Mouse (Mus musculus) forebrain, embryonic 13.5 days (tissue): ENCODE results near the gene Ciao1. TPM values are rescaled to one million over a fixed set of nuclear protein-coding genes. Genes with fewer than 3 reads are reported as not detected.

ENCODE experiments used
- ATAC-seq: fragments of 200-750 bp; cut with Nextera tagmentation; 2 replicates; pipeline ENCODE4 v1.8.0; 2017
- H3K27ac ChIP-seq: fragments of 300-500 bp; sonication (generic); 2 replicates; pipeline ENCODE4 v1.5.1; 2015; ENCODE audit warnings: inconsistent platforms, mild to moderate bottlenecking, moderate library complexity
- H3K27me3 ChIP-seq: fragments of 300-500 bp; sonication (generic); 2 replicates; pipeline ENCODE4 v1.6.1; 2015; ENCODE audit warnings: mild to moderate bottlenecking, inconsistent platforms
- H3K36me3 ChIP-seq: fragments of 300-500 bp; sonication (generic); 2 replicates; pipeline ENCODE4 v1.6.1; 2015; ENCODE audit warnings: mild to moderate bottlenecking, inconsistent platforms; ENCODE audit not compliant: poor library complexity, severe bottlenecking
- H3K4me1 ChIP-seq: fragments of 300-500 bp; sonication (generic); 2 replicates; pipeline ENCODE4 v1.6.1; 2015; ENCODE audit warnings: inconsistent platforms
- H3K4me2 ChIP-seq: fragments of 300-500 bp; sonication (generic); 2 replicates; pipeline ENCODE4 v1.6.1; 2015; ENCODE audit warnings: inconsistent platforms, mild to moderate bottlenecking, moderate library complexity
- H3K4me3 ChIP-seq: fragments of 300-500 bp; sonication (generic); 2 replicates; pipeline ENCODE4 v1.5.1; 2015; ENCODE audit warnings: mild to moderate bottlenecking, inconsistent platforms
- H3K9ac ChIP-seq: fragments of 300-500 bp; sonication (generic); 2 replicates; pipeline ENCODE4 v1.6.1; 2015; ENCODE audit warnings: mild to moderate bottlenecking, inconsistent platforms
- H3K9me3 ChIP-seq: fragments of 300-500 bp; sonication (generic); replicated peaks from 2 replicates; pipeline ENCODE4 v1.6.1; 2016; ENCODE audit warnings: inconsistent platforms
- WGBS: fragments of 180-500 bp; shearing (Covaris S2); methylation state at CpG from one replicate; pipeline ENCODE4 v1.1.7; 2015; 5-methylcytosine and 5-hydroxymethylcytosine counted together
- polyA plus RNA-seq: library from polyadenylated mRNA; unstranded; fragments of >200 nt; fragmentation: Nextera tagmentation; extraction: Ambion mirVana; gene quantifications from 2 replicates; pipeline ENCODE4 v1.2.1, GENCODE M21; 2015

Ciao1 gene
- polyA plus RNA-seq, 1 experiment from 2014 or later: 61.6 TPM

DNA sequence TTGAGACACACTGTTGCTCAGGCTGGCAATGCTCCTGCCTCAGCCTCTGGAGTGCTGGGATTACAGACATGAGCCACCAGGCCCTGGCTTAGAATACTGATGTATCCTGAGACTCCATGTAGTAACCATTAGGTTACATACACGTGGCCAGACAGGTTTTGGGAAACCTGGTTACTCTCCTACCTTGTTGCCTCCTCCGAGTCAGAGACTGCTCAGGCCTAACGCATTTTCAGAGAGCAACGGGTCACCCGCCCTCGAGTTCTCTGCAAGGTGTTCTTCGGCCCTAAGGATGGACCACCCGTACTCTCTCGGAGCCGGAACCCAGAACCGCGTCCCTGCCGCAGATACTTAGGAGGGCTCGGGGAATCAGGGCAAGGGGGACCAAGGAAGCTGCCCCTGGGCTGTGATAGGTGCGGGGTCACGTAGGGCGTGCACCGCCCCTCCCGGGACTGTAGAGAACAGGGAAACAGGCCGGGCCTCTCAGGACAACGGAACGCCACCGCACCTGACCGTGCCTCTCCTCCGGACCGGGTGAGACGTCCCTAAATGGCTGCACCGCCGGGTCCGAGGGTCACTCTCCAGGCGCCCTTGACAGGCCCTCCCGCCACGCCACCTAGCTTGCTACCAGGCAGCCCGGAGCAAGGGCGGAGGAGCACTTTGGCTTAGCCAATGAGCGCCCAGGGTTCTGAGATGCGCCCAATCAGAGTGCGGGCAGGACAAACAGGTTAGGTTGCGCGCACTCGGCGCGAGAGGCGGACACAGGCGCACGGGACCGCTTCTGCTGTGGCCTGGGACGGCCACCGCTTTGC is 22.1 kb upstream of the Ciao1 start, which contains the start of gene Stard7:
Stard7 (plus strand) TSS at position 728 of the 809 bp plus-strand sequence.
- Histone ChIP-seq H3K36me3 (peaks cover 3% of the 10 kb centered on the region; the same call in 1 of the 2 replicates), H3K27ac (peak within 1 kb of the TSS; percentile 91), H3K4me2 (peak within 1 kb of the TSS; percentile 85), H3K9ac (peak within 1 kb of the TSS; percentile 90), H3K4me3 (peak within 1 kb of the TSS; percentile 93), H3K27me3 (no peaks in the 10 kb centered on the region), H3K9me3 (no peaks in the 10 kb centered on the region), H3K4me1 (peaks cover 20% of the 10 kb centered on the region)
- WGBS: under 1% methylated on average over 47 of the region's 49 CpGs
- peak; percentile 99 for ATAC-seq

DNA sequence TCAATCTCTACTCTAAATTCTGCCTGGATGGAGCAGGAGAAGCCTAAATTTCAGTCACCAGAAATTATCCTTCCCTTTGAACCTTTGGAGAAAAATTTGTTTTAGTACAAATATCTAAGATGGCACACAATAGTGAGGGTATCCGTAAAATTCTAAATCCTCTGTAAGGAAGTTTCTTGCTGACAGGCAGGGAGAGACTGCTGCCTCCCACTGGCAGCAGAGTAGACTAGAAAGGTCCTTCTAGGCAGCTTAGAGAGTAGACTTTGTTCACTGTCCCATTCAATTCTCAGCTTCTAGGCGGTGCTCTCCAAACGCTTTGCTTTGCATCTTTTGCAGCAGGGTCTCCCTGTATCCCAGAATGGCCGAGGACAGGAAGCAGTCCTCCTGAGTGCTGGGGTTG is 20.2 kb upstream of the Ciao1 start:
- Histone ChIP-seq H3K27ac (no peak overlapping the region), H3K4me1 (peaks cover 14% of the 10 kb centered on the region), H3K27me3 (no peaks in the 10 kb centered on the region), H3K9me3 (no peaks in the 10 kb centered on the region), H3K4me3 (no peak overlapping the region), H3K4me2 (no peak overlapping the region), H3K9ac (no peak overlapping the region), H3K36me3 (peaks cover 3% of the 10 kb centered on the region; the same call in 1 of the 2 replicates)
- ATAC-seq: no peak
- WGBS: 32% methylated on average over 4 of the region's 4 CpGs

DNA sequence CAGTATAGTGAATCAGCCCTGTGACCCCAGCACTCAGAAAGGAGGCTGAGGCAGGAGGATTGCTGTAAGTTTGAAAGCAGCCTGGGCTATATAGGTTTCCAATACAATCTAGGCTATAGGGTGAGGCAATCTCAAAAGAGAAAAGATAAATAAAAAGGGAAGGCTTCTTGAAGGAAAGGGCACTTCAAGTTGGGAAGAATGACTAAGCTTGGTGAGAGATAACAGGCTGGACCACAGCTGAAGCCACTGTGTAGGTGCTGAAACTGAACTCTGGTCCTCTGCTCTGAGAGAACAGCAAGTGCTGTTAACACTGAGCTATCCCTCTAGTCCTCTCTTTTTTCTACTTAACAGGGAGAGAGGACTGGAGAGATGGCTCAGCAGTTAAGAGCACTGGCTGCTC is 14.9 kb upstream of the Ciao1 start:
- H3K4me2 ChIP-seq: no peak overlapping the region
- no peaks in the 10 kb centered on the region for H3K4me1 ChIP-seq
- no peak overlapping the region for H3K4me3 ChIP-seq
- peaks cover 27% of the 10 kb centered on the region for H3K36me3 ChIP-seq
- H3K9me3 ChIP-seq: no peaks in the 10 kb centered on the region
- no peak overlapping the region for H3K27ac ChIP-seq
- H3K27me3 ChIP-seq: no peaks in the 10 kb centered on the region
- no peak for ATAC-seq
- H3K9ac ChIP-seq: no peak overlapping the region

DNA sequence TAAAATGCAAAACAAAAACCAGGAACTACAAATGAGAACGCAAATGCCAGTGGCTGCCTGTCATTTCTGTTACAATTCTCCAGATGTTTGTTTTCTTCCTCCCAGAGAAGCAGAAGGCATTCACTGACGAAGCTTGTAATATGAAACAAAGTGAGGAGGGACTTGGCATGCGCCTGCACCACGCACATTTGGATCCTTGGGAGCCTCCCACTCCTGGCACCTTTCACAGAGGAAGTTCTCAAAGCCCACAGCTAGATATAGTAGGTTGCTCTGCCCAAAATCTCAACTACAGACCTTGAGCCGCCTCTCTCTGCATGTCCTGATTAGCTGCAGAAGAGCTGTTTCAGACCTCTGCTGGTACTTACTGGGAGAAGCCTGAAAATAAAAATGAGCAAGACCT is 11.7 kb upstream of the Ciao1 start:
- H3K4me1 ChIP-seq: no peaks in the 10 kb centered on the region
- no peak overlapping the region for H3K9ac ChIP-seq
- H3K9me3 ChIP-seq: no peaks in the 10 kb centered on the region
- peaks cover 45% of the 10 kb centered on the region for H3K36me3 ChIP-seq
- no peak overlapping the region for H3K4me2 ChIP-seq
- no peak overlapping the region for H3K4me3 ChIP-seq
- 92% methylated on average over 5 of the region's 5 CpGs for WGBS
- no peak for ATAC-seq
- no peak overlapping the region for H3K27ac ChIP-seq
- H3K27me3 ChIP-seq: no peaks in the 10 kb centered on the region

DNA sequence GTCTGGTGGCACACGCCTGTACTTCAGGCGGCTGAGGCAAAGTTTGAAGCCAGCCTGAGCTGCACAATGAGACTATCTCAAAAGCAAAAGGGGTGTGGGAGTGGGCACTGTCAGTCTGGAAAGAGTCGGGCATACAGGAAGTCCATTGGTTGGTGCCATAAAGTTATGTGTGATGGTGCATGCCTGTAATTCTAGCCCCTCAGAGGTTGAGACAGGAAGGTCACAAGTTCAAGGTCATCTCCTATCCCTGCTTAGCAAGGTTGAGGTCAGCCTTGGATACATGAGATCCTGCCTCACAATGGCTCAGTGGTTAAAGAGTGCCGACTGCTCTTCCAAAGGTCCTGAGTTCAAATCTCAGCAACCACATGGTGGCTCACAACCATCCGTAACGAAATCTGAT is 7.7 kb upstream of the Ciao1 start:
- Histone ChIP-seq H3K9me3 (no peaks in the 10 kb centered on the region), H3K36me3 (peaks cover 45% of the 10 kb centered on the region), H3K4me2 (no peak overlapping the region), H3K9ac (no peak overlapping the region), H3K27ac (no peak overlapping the region), H3K27me3 (no peaks in the 10 kb centered on the region), H3K4me3 (no peak overlapping the region), H3K4me1 (no peaks in the 10 kb centered on the region)
- no peak for ATAC-seq
- 90% methylated on average over 6 of the region's 6 CpGs for WGBS

DNA sequence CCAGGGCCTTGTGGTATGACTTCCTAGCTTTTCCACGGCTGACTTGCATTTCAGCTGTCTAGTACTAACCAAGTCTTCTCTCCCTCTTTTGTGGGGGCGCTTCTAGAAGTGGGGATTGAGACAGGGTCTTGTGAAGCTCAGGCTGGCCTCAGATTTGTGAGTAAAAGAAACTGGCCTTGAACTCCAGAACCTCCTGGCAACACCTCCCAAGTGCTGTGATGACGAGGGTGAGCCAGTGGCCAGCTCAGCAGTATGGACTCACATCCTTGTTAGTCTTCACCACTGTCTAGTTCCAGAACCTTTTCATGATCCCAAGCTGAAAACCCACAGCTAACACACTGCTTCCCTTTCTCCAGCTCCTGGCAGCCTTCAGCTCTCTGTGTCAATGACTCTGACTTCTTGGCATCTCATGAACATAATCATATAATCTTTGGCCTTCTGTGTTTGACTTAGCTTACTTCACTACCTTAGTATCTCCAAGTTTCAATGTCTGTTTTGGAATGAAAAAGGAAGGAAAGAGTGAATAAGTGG is 7.1 kb upstream of the Ciao1 start:
- WGBS: 92% methylated on average over 3 of the region's 3 CpGs

DNA sequence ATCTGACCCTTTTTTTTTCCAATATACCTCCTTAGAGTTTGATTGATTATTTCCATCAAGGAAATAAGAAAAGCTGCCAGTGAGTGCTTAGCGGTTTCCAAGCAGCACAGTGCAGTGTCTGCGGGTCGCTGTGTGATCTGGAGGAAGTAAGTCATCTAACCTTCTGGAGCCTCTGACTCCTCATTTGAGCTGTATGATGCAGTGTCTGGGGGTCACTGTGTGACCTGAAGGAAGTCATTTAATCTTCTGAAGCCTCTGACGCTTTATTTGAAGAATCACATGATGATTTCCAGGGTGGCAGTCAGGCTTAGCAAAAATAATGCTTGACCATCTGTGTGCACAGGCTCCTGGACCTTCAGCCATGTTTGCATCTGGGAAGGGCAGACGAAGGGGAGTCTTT is 5.2 kb upstream of the Ciao1 start:
- Histone ChIP-seq H3K9ac (no peak overlapping the region), H3K27me3 (no peaks in the 10 kb centered on the region), H3K9me3 (no peaks in the 10 kb centered on the region), H3K4me3 (no peak overlapping the region), H3K27ac (no peak overlapping the region), H3K36me3 (peaks cover 21% of the 10 kb centered on the region), H3K4me2 (no peak overlapping the region), H3K4me1 (peaks cover 12% of the 10 kb centered on the region)
- WGBS: 91% methylated on average over 5 of the region's 5 CpGs
- no peak for ATAC-seq

More for the DNA sequence above, 7.1 kb upstream of the Ciao1 start:
- no peak for ATAC-seq
- Histone ChIP-seq H3K4me2 (no peak overlapping the region), H3K4me3 (no peak overlapping the region), H3K27me3 (no peaks in the 10 kb centered on the region), H3K4me1 (no peaks in the 10 kb centered on the region), H3K9ac (no peak overlapping the region), H3K36me3 (peaks cover 40% of the 10 kb centered on the region), H3K9me3 (no peaks in the 10 kb centered on the region), H3K27ac (no peak overlapping the region)

DNA sequence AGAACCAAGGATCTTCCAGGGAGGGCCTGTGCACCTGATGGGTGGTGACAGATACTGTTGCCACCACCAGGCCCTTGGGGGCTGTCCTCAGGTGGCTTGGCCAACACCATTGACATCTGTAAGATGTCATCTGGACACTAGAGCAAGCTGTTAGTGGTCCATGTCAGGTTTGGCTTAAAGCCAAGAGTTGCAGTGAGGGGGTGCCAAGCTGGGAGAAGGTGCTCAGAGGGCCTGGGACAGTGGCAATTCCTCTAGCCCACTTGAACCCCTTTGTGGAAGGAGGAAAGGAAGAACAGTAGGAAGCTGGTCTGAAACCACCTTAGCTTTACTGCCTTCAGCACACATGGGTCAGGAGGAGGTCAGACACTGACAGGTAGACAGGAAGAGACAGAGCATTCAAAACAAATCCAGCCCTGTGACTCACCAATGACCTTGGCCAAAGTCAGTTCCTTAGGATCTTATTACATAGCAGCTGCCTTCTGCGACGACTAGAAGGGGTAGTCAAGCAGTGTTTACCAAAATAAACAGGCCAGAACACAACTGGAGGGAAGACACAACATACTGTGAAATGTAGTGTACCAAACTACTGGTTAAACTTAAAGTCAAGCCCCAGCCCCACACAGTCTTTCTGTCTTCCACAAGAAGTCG is 4.4 kb upstream of the Ciao1 start:
- no peaks in the 10 kb centered on the region for H3K9me3 ChIP-seq
- H3K9ac ChIP-seq: no peak overlapping the region
- H3K27ac ChIP-seq: no peak overlapping the region
- no peak for ATAC-seq
- no peak overlapping the region for H3K4me3 ChIP-seq
- 90% methylated on average over 3 of the region's 3 CpGs for WGBS
- H3K4me2 ChIP-seq: no peak overlapping the region
- H3K4me1 ChIP-seq: peaks cover 13% of the 10 kb centered on the region
- no peaks in the 10 kb centered on the region for H3K27me3 ChIP-seq
- H3K36me3 ChIP-seq: peaks cover 14% of the 10 kb centered on the region

DNA sequence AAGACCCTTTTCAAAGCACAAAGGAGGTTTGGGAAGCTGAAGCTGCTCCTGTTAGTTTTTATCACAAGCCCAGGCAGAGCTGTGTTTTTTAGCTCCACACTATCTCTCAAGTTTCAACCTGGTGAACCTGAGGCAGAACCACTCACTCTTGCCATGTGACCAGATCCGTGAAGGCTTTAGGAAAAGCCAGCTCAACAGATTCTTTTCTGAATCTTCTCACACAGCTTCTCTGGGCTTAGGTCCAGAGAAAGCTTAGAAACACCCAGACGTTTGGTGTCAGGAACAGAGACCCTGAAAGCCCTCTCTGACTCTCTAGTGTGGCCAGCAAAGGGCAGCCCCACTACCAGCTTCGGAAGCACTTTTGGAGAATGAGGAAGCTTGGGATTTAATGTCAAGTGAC is 3.8 kb upstream of the Ciao1 start:
- ATAC-seq: no peak
- no peaks in the 10 kb centered on the region for H3K9me3 ChIP-seq

DNA sequence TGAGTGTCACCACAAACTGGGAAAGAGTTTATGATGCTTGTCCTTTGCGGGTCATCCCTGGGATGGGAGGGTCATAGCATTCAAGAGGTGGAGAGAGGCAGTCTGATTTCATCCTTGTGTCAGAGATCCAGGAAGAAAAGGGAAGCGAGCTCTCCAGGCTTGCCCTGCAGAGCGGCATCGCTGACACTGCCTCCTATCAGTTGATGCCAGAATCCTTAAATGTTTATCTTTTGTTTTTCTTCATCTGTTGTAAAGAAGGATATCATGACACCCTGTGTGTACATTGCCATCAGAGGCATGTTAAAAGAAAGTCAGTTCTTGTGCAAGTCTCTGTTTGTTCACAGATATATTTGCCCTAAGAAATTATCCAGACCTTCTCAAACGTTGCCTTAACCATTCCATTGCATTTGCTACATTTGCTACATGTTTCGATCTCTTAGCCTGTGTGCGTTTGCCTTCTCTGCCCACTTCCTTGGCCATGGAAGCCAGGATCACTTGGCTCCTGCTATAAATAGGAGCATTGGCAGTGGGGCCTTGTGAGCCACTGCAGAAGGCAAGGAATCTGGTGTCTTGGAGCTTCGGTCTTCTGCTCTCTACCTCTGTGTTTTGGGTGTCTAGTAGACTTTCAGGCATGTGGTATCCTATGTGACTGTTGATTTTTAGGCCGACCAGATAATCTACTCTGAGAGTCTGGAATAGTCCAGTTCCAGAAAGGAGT is 2.8 kb upstream of the Ciao1 start:
- Histone ChIP-seq H3K9ac (no peak overlapping the region; the same call in 1 of the 2 replicates), H3K4me2 (no peak overlapping the region), H3K27ac (no peak overlapping the region), H3K4me3 (no peak overlapping the region), H3K4me1 (peaks cover 22% of the 10 kb centered on the region), H3K36me3 (peaks cover 9% of the 10 kb centered on the region), H3K9me3 (no peaks in the 10 kb centered on the region), H3K27me3 (no peaks in the 10 kb centered on the region)
- WGBS: 95% methylated on average over 9 of the region's 9 CpGs
- no peak for ATAC-seq

More for the DNA sequence above, 3.8 kb upstream of the Ciao1 start:
- Histone ChIP-seq H3K4me1 (peaks cover 19% of the 10 kb centered on the region), H3K36me3 (peaks cover 8% of the 10 kb centered on the region), H3K4me2 (no peak overlapping the region), H3K27me3 (no peaks in the 10 kb centered on the region), H3K4me3 (no peak overlapping the region), H3K9ac (no peak overlapping the region), H3K27ac (no peak overlapping the region)
- 73% methylated on average over 3 of the region's 3 CpGs for WGBS

DNA sequence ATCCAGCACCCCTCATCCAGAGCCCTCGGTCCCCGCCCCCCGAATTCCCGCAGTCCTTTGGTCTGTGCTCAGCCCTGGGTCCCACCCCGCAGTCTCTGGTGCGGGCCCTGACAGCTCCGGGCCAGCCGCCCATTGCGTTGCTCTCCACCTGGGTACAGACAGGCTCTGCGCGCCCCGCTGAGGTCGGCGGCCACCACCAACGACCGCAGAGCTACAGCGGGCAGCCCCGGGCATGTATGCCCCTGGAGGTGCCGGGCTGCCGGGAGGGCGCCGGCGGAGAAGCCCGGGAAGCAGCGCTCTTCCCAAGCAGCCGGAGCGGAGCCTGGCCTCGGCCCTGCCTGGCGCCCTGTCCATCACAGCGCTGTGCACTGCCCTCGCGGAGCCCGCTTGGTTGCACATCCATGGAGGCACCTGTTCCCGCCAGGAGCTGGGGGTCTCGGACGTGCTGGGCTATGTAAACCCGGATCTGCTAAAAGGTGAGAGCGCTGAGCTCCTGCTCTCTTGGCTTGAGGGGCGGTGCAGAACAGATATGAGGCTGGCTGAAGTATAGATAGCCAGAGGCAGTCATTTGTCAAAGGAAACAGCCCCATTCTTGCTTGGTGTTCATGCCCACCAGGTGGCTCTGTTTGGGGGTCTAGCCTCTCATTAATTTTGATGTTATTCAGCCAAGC is 853 bp upstream of the Ciao1 start:
- Histone ChIP-seq H3K36me3 (peaks cover 27% of the 10 kb centered on the region), H3K4me1 (peaks cover 22% of the 10 kb centered on the region), H3K9me3 (no peaks in the 10 kb centered on the region), H3K4me2 (peak overlapping the region; percentile 99), H3K27ac (peak overlapping the region; percentile 69), H3K9ac (peak overlapping the region; percentile 93), H3K27me3 (no peaks in the 10 kb centered on the region), H3K4me3 (peak overlapping the region; percentile 96)
- under 1% methylated on average over 39 of the region's 39 CpGs for WGBS
- ATAC-seq: peak; percentile 73
